Mouse (Mus musculus) myocyte (in vitro differentiated cells): ENCODE results near the gene Ect2. TPM values are rescaled to one million over a fixed set of nuclear protein-coding genes. Genes with fewer than 3 reads are reported as not detected.
A peak's percentile ranks its signal among the peaks of the same experiment; 100 is the strongest.

Source experiments
- H3K27me3 ChIP-seq: one replicate; pipeline ENCODE4 v1.6.1; 2011; ENCODE audit not compliant: control insufficient read depth, insufficient read depth, insufficient read length
- H3K36me3 ChIP-seq: one replicate; pipeline ENCODE4 v1.6.1; 2011; ENCODE audit not compliant: control insufficient read depth, insufficient read depth
- H3K4me2 ChIP-seq: one replicate; pipeline ENCODE4 v1.6.1; 2011; ENCODE audit warnings: low read depth, control low read depth
- H3K4me3 ChIP-seq: one replicate; pipeline ENCODE4 v1.5.1; 2011; ENCODE audit warnings: mild to moderate bottlenecking, control low read depth, moderate library complexity
- H3K79me2 ChIP-seq: one replicate; pipeline ENCODE4 v1.6.1; 2011; ENCODE audit not compliant: control insufficient read depth, insufficient read depth
- H3ac ChIP-seq: one replicate; pipeline ENCODE4 v1.6.1; 2011; ENCODE audit not compliant: control insufficient read depth, insufficient read length
- CEBPB ChIP-seq: IDR thresholded peaks from 2 replicates; pipeline ENCODE4 v1.6.1; 2011; ENCODE audit warnings: mild to moderate bottlenecking, moderate library complexity; ENCODE audit not compliant: poor library complexity, insufficient read depth, severe bottlenecking
- E2F4 ChIP-seq: IDR thresholded peaks from one replicate; pipeline ENCODE4 v1.6.1; 2011; ENCODE audit warnings: mild to moderate bottlenecking, control low read depth, moderate library complexity; ENCODE audit not compliant: insufficient read depth
- MAX ChIP-seq: IDR thresholded peaks from one replicate; pipeline ENCODE4 v1.6.1; 2011; ENCODE audit warnings: low read depth, mild to moderate bottlenecking, control low read depth
- MYOD1 ChIP-seq, 3 experiments: IDR thresholded peaks; one replicate each; pipeline ENCODE4 v1.6.1; 2011; ENCODE audit warnings: control low read depth in 2 of 3, low read depth in 2 of 3, mild to moderate bottlenecking in 2 of 3, moderate library complexity in 1 of 3; ENCODE audit not compliant: insufficient read length in 2 of 3, control insufficient read depth in 1 of 3
- MYOG ChIP-seq, 3 experiments: IDR thresholded peaks; one replicate each; pipeline ENCODE4 v1.6.1; 2011; ENCODE audit warnings: control low read depth in 2 of 3, low read depth in 2 of 3, mild to moderate bottlenecking in 2 of 3; ENCODE audit not compliant: insufficient read length in 2 of 3, control insufficient read depth in 1 of 3, insufficient read depth in 1 of 3
- POLR2A ChIP-seq: IDR thresholded peaks from one replicate; pipeline ENCODE4 v1.6.1; 2011; ENCODE audit warnings: low read depth, mild to moderate bottlenecking, control low read depth, moderate library complexity; ENCODE audit not compliant: insufficient read length
- POLR2AphosphoS2 ChIP-seq: IDR thresholded peaks from one replicate; pipeline ENCODE4 v1.6.1; 2011; ENCODE audit warnings: low read depth, control low read depth; ENCODE audit not compliant: insufficient read length
- REST ChIP-seq: IDR thresholded peaks from one replicate; pipeline ENCODE4 v1.6.1; 2011; ENCODE audit warnings: mild to moderate bottlenecking, control low read depth, moderate library complexity; ENCODE audit not compliant: insufficient read depth, insufficient read length
- SRF ChIP-seq: IDR thresholded peaks from one replicate; pipeline ENCODE4 v1.6.1; 2011; ENCODE audit warnings: low read depth; ENCODE audit not compliant: control insufficient read depth, insufficient read length
- TCF12 ChIP-seq: IDR thresholded peaks from one replicate; pipeline ENCODE4 v1.6.1; 2011; ENCODE audit warnings: mild to moderate bottlenecking, control low read depth; ENCODE audit not compliant: poor library complexity, insufficient read depth, severe bottlenecking
- TCF3 ChIP-seq: IDR thresholded peaks from one replicate; pipeline ENCODE4 v1.6.1; 2011; ENCODE audit warnings: low read depth, control low read depth; ENCODE audit not compliant: insufficient read length
- USF1 ChIP-seq: IDR thresholded peaks from one replicate; pipeline ENCODE4 v1.6.1; 2011; ENCODE audit warnings: low read depth, mild to moderate bottlenecking, control low read depth, moderate library complexity
- polyA plus RNA-seq: library from polyadenylated mRNA; unstranded; fragments of >200 nt; fragmentation: generic; extraction: Trizol; gene quantifications from one replicate; pipeline ENCODE4 v1.2.1, GENCODE M21; 2012; ENCODE audit warnings: missing spikeins

Ect2 gene
- polyA plus RNA-seq, 1 experiment = 6.6 TPM

DNA sequence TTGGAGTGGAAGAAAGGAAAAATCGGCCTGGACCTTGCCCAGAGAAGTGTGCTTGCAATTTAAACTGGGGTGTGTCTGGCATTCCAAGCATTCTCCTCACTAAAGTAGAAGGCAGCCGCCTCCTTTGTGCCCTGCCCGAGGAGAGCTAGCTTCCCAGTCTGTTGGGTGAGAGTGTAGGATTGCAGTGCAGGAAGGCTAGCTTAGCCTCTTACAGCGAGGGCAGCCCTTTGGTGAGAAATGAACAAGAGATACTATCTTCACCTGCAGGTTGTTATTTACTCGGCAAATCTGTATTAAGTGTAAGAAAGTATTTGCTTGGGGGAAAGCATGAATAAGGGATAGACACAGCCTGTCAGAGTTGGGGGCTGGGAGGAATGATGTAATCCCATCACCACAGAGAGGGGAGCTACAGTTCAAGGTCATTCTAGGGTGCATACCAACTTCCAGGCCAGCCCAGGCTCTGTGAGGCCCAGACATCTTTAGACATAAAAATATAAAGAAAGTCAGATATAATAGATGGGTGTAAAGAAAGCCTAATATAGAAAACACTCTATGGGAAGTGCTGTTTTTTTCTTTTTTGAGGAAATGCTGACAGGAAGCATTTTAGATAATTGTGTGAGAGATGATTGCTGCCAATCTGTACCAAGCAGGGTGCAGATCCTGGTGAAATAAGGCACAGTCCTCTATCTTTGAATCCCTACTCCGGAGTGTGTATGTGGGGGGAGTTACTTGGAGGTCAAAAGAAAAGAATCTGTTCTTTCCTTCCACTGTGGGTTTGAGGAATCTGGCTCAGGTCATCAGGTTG lies 1.6 kb upstream of the Ect2 start:
- Histone ChIP-seq H3K27me3 (no peaks in the 10 kb centered on the region), H3K4me2 (peak overlapping the region; percentile 93), H3K4me3 (no peak overlapping the region)

DNA sequence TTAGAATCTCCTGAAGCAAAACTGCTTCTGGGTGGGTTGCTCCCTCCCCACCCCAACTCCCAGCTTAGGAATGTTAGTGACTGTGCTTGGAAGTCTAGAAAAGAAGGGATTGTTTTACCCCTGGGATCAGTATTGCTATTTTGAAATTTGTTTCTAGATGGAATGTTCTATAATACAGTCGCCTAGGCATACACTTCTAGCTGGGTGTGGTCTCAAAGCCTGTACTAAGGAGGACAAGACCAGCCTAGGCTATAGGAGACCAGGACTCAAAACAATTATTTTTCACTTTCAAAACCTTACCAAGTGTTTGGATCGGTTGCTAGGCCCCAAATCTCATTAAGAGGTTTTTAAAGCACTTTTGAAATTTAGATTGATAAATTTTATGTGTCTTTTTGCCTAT lies 602 bp upstream of the Ect2 start:
- peak overlapping the region; percentile 68 for H3K4me3 ChIP-seq
- H3ac ChIP-seq = no peak overlapping the region
- H3K4me2 ChIP-seq = peak overlapping the region; percentile 93
- no peak for TF ChIP-seq POLR2AphosphoS2
- no peaks in the 10 kb centered on the region for H3K27me3 ChIP-seq
- peaks cover 33% of the 10 kb centered on the region for H3K79me2 ChIP-seq
- no peaks in the 10 kb centered on the region for H3K36me3 ChIP-seq

More for the DNA sequence above, 1.6 kb upstream of the Ect2 start:
- TF ChIP-seq MYOD1 (IDR thresholded peaks at IDR 0.05; ENCODE audit: control insufficient read depth in 1 of 3, insufficient read length in 2 of 3, low read depth in 2 of 3) (peak in 1 of 3 experiments; percentile 27), POLR2A (peak; percentile 41), CEBPB (peak; percentile 39; the same call in 1 of the 2 replicates), SRF (no peak), MYOG (IDR thresholded peaks at IDR 0.05; ENCODE audit: control insufficient read depth in 1 of 3, insufficient read depth in 1 of 3, insufficient read length in 2 of 3, low read depth in 2 of 3) (peak in 1 of 3 experiments; percentile 32)
- peaks cover 29% of the 10 kb centered on the region for H3K79me2 ChIP-seq
- H3K36me3 ChIP-seq = no peaks in the 10 kb centered on the region
- no peak overlapping the region for H3ac ChIP-seq

DNA sequence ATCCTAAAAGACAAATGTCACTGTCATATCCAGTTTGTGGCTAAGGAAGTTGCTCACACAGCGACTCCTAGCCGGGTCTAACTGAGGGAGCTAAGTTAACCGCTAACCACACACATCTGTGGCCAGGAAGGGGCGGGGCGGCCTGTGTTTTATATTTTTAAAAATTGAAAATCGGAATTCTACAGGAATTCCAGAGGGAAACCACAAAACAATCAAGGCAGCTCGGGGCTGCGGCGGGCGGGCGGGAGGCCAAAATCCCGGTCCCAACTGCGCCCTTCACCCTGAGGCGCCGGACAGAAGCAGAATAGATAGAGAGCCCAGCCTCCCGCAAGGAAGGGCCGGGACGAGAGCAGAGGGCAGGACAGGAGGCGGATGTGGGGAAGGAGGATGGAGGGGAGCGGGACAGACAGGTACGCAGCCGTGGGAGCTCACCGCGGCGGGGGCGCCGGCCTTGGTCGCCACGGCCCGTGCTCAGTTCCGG lies 447 bp downstream of the Ect2 start:
- TF ChIP-seq MAX = no peak
- Histone ChIP-seq H3K36me3 (no peaks in the 10 kb centered on the region), H3K4me2 (peak overlapping the region; percentile 91), H3K4me3 (peak overlapping the region; percentile 68), H3K79me2 (peaks cover 33% of the 10 kb centered on the region), H3K27me3 (no peaks in the 10 kb centered on the region), H3ac (peak overlapping the region; percentile 21)

GRCm38 (mm10) chr3:27145733-27146132 lies 7.9 kb downstream of the Ect2 start:
- peaks cover 26% of the 10 kb centered on the region for H3K79me2 ChIP-seq
- H3K36me3 ChIP-seq = peaks cover 33% of the 10 kb centered on the region
- H3ac ChIP-seq = no peak overlapping the region
- TF ChIP-seq CEBPB (no peak), MYOG (IDR thresholded peaks at IDR 0.05; ENCODE audit: control insufficient read depth in 1 of 3, insufficient read depth in 1 of 3, insufficient read length in 2 of 3, low read depth in 2 of 3) (no peak), TCF3 (no peak), POLR2AphosphoS2 (no peak), REST (no peak), TCF12 (no peak), SRF (no peak), POLR2A (no peak), MYOD1 (IDR thresholded peaks at IDR 0.05; ENCODE audit: control insufficient read depth in 1 of 3, insufficient read length in 2 of 3, low read depth in 2 of 3) (no peak), MAX (no peak), E2F4 (no peak)
- no peak overlapping the region for H3K4me2 ChIP-seq
- no peak overlapping the region for H3K4me3 ChIP-seq
- H3K27me3 ChIP-seq = no peaks in the 10 kb centered on the region

- Histone ChIP-seq H3K36me3 (peaks cover 46% of the 10 kb centered on the region), H3K4me2 (no peak overlapping the region), H3K79me2 (peaks cover 17% of the 10 kb centered on the region), H3K27me3 (no peaks in the 10 kb centered on the region), H3ac (no peak overlapping the region), H3K4me3 (no peak overlapping the region)
- TF ChIP-seq CEBPB (no peak), SRF (peak; percentile 53)
These were observed 10.1 kb downstream of the Ect2 start for GRCm38 (mm10) chr3:27143570-27143969.

DNA sequence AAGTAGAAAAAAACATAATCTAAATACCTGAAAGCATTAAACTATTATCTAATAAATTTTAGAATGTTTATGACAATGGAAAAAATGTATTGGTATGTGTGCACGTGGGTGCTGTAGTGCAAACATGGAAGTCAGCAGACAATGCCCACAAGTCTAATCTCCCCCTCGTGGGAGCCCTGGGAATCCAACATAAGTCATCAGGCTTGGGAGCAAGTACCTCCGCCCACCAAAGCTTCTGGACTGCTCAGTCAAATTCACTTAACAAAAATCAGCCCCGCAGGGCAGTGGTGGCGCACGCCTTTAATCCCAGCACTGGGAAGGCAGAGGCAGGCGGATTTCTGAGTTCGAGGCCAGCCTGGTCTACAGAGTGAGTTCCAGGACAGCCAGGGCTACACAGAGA lies 13.6 kb downstream of the Ect2 start:
- H3K36me3 ChIP-seq = peaks cover 56% of the 10 kb centered on the region
- H3ac ChIP-seq = no peak overlapping the region
- no peak overlapping the region for H3K4me3 ChIP-seq
- H3K4me2 ChIP-seq = no peak overlapping the region
- H3K79me2 ChIP-seq = peaks cover 9% of the 10 kb centered on the region
- TF ChIP-seq TCF3 (no peak), POLR2A (no peak), POLR2AphosphoS2 (no peak), REST (no peak), USF1 (no peak), MAX (no peak)
- no peaks in the 10 kb centered on the region for H3K27me3 ChIP-seq
